Mouse (Mus musculus) neural tube, embryonic 14.5 days (tissue): ENCODE measurements around the gene Tmem262. TPM values are rescaled to one million over a fixed set of nuclear protein-coding genes. Genes with fewer than 3 reads are reported as not detected.
A peak's percentile ranks its signal among the peaks of the same experiment; 100 is the strongest.

Source experiments
- ATAC-seq: fragments of 200-750 bp; cut with Nextera tagmentation; 2 replicates; pipeline ENCODE4 v1.8.0; 2017; ENCODE audit warnings: low read depth, mild to moderate bottlenecking, moderate TSS enrichment, moderate library complexity
- H3K27ac ChIP-seq: fragments of 300-500 bp; sonication (generic); 2 replicates; pipeline ENCODE4 v1.5.1; 2014; ENCODE audit warnings: low read depth, mild to moderate bottlenecking, control low read depth, low read length, moderate library complexity, mixed read lengths
- H3K27me3 ChIP-seq: fragments of 300-500 bp; sonication (generic); 2 replicates; pipeline ENCODE4 v1.6.1; 2014; ENCODE audit warnings: low read length; ENCODE audit not compliant: control insufficient read depth, insufficient read depth
- H3K36me3 ChIP-seq: fragments of 300-500 bp; sonication (generic); 2 replicates; pipeline ENCODE4 v1.6.1; 2014; ENCODE audit warnings: low read length, mixed read lengths; ENCODE audit not compliant: control insufficient read depth, insufficient read depth
- H3K4me1 ChIP-seq: fragments of 300-500 bp; sonication (generic); 2 replicates; pipeline ENCODE4 v1.6.1; 2014; ENCODE audit warnings: low read length; ENCODE audit not compliant: control insufficient read depth, insufficient read depth
- H3K4me2 ChIP-seq: fragments of 300-500 bp; sonication (generic); 2 replicates; pipeline ENCODE4 v1.6.1; 2014; ENCODE audit warnings: mild to moderate bottlenecking, low read depth, low read length, control low read depth
- H3K4me3 ChIP-seq: fragments of 300-500 bp; sonication (generic); 2 replicates; pipeline ENCODE4 v1.5.1; 2014; ENCODE audit warnings: low read depth, low read length, control low read depth, mixed read lengths
- H3K9ac ChIP-seq: fragments of 300-500 bp; sonication (generic); replicated peaks from 2 replicates; pipeline ENCODE4 v1.6.1; 2014; ENCODE audit warnings: low read depth, mild to moderate bottlenecking, control low read depth, low read length, mixed read lengths
- H3K9me3 ChIP-seq: fragments of 300-500 bp; sonication (generic); 2 replicates; pipeline ENCODE4 v1.6.1; 2016; ENCODE audit warnings: low read length; ENCODE audit not compliant: control insufficient read depth
- WGBS: fragments of 180-500 bp; shearing (Covaris S2); extraction: QIAGEN DNeasy Blood & Tissue Kit; methylation state at CpG from one replicate; pipeline ENCODE4 v1.1.7; 2014; 5-methylcytosine and 5-hydroxymethylcytosine counted together
- polyA plus RNA-seq: library from polyadenylated mRNA; unstranded; fragments of >200 nt; fragmentation: Nextera tagmentation; extraction: Ambion mirVana; gene quantifications from 2 replicates; pipeline ENCODE4 v1.2.1, GENCODE M21; 2014

The Tmem262 gene
- polyA plus RNA-seq, 1 experiment from 2014 or later, result 0.55 TPM

DNA sequence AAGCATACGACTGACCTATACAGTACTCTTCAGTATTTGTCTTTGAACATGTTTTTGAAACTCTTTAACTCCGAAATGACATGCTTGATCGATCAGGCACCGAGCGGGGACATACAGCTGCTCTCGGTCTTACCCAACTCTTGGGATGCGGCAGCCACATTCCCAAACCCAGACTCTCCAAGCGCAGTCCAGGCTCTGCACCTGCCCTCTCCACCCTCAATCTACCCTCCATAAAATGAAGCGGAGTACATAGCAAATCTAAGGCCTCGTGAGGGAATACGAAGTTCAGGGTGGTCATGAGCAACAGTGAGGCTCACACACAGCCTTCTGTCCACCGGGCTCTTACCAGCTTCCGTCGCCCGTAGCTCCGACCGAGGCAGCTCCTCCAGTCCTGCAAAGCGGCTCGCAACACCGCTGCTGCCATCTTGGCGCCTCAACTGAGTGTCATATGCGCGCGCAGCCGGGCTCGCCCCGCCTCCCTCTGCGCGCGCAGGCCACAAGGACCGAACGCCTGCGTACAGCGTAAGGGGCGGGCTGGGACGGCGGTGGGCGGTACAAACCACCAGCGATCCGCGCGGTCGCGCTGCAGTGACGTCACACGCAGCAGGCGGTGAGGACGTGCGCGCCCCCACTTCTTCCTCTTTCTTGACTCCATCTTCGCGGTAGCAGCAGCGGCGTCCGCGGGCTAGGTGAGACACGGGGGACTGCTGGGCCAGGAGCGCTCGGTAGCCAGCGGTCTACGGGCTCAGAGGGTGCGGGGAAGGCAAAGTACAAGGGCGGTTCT is 22.3 kb upstream of the Tmem262 start, which contains the start of the genes Mrpl49 and Fau:
Gene Mrpl49, minus strand, starts transcription at position 473 of the 784 bp plus-strand sequence.
Gene Fau, plus strand, starts transcription at position 532 of the 784 bp plus-strand sequence.
- H3K27ac ChIP-seq, result peak within 1 kb of the TSS; percentile 83
- H3K36me3 ChIP-seq, result peaks cover 25% of the 10 kb centered on the region
- H3K9ac ChIP-seq, result peak within 1 kb of the TSS; percentile 79
- peak; percentile 85 for ATAC-seq
- peak within 1 kb of the TSS; percentile 83 for H3K4me2 ChIP-seq
- peaks cover 23% of the 10 kb centered on the region for H3K4me1 ChIP-seq
- 0% methylated on average over 63 of the region's 63 CpGs for WGBS
- H3K4me3 ChIP-seq, result peak within 1 kb of the TSS; percentile 78
- H3K27me3 ChIP-seq, result no peaks in the 10 kb centered on the region
- no peaks in the 10 kb centered on the region for H3K9me3 ChIP-seq

- no peaks in the 10 kb centered on the region for H3K27me3 ChIP-seq
- H3K9ac ChIP-seq, result peak overlapping the region; percentile 79
- H3K4me3 ChIP-seq, result peak overlapping the region; percentile 78
- H3K27ac ChIP-seq, result no peak overlapping the region
- WGBS, result 35% methylated on average over 5 of the region's 5 CpGs
- H3K36me3 ChIP-seq, result peaks cover 16% of the 10 kb centered on the region
- peaks cover 26% of the 10 kb centered on the region for H3K4me1 ChIP-seq
- H3K4me2 ChIP-seq, result peak overlapping the region; percentile 83
- H3K9me3 ChIP-seq, result no peaks in the 10 kb centered on the region
- no peak for ATAC-seq
These were observed 21.3 kb upstream of the Tmem262 start for GRCm38 (mm10) chr19:6058513-6058912.

- peaks cover 26% of the 10 kb centered on the region for H3K4me1 ChIP-seq
- no peak for ATAC-seq
- H3K4me3 ChIP-seq, result peak overlapping the region; percentile 78; the same call in 1 of the 2 replicates
- WGBS, result 85% methylated on average over 5 of the region's 5 CpGs
- peak overlapping the region; percentile 83 for H3K4me2 ChIP-seq
- H3K27ac ChIP-seq, result no peak overlapping the region
- no peaks in the 10 kb centered on the region for H3K9me3 ChIP-seq
- no peak overlapping the region for H3K9ac ChIP-seq
- H3K36me3 ChIP-seq, result peaks cover 11% of the 10 kb centered on the region
- no peaks in the 10 kb centered on the region for H3K27me3 ChIP-seq
These were observed 20.9 kb upstream of the Tmem262 start for GRCm38 (mm10) chr19:6058966-6059365.

- peak; percentile 70 for ATAC-seq
- Histone ChIP-seq H3K27me3 (no peaks in the 10 kb centered on the region), H3K9ac (peak within 1 kb of the TSS; percentile 87), H3K9me3 (no peaks in the 10 kb centered on the region), H3K36me3 (no peaks in the 10 kb centered on the region; the same call in 1 of the 2 replicates), H3K4me2 (peak within 1 kb of the TSS; percentile 100), H3K27ac (peak within 1 kb of the TSS; percentile 85), H3K4me1 (peaks cover 28% of the 10 kb centered on the region), H3K4me3 (peak within 1 kb of the TSS; percentile 84)
- WGBS, result under 1% methylated on average over 58 of the region's 58 CpGs
These were observed 18.8 kb upstream of the Tmem262 start, which contains the start of gene Znhit2 for GRCm38 (mm10) chr19:6061021-6061533. Znhit2 (plus strand) TSS chr19:6061192.

- no peaks in the 10 kb centered on the region for H3K9me3 ChIP-seq
- H3K9ac ChIP-seq, result peak overlapping the region; percentile 87
- H3K27ac ChIP-seq, result peak overlapping the region; percentile 85
- no peak for ATAC-seq
- peaks cover 28% of the 10 kb centered on the region for H3K4me1 ChIP-seq
- H3K36me3 ChIP-seq, result no peaks in the 10 kb centered on the region; the same call in 1 of the 2 replicates
- peak overlapping the region; percentile 84 for H3K4me3 ChIP-seq
- 1% methylated on average over 44 of the region's 44 CpGs for WGBS
- no peaks in the 10 kb centered on the region for H3K27me3 ChIP-seq
- H3K4me2 ChIP-seq, result peak overlapping the region; percentile 100
These were observed 18.1 kb upstream of the Tmem262 start for GRCm38 (mm10) chr19:6061641-6062302.

DNA sequence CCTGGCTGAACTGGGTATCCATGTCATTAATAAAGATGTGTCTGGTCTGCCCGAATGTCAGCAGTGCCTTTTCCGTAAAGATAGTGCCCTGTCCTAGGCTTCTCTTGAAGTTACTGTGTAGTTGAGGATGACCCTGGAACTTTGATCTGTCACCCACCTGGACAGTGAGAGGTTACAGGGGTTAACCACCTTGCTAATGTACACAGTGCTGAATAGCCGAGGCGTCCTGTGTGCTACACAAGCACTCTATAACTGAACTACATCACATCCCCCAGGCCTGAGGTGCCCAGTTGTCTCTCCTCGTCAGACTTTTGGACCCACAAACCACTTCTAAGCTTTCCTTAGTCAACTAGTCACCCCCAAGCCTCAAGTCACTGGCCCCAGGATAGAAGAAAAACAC is 17.4 kb upstream of the Tmem262 start:
- Histone ChIP-seq H3K4me1 (peaks cover 28% of the 10 kb centered on the region), H3K27me3 (no peaks in the 10 kb centered on the region), H3K27ac (peak overlapping the region; percentile 85; the same call in 1 of the 2 replicates), H3K36me3 (no peaks in the 10 kb centered on the region; the same call in 1 of the 2 replicates), H3K4me3 (peak overlapping the region; percentile 84), H3K4me2 (peak overlapping the region; percentile 100), H3K9ac (peak overlapping the region; percentile 87), H3K9me3 (no peaks in the 10 kb centered on the region)
- WGBS, result 71% methylated on average over 5 of the region's 5 CpGs
- ATAC-seq, result no peak

GRCm38 (mm10) chr19:6063081-6063480 is 16.8 kb upstream of the Tmem262 start:
- no peak overlapping the region for H3K27ac ChIP-seq
- H3K9me3 ChIP-seq, result no peaks in the 10 kb centered on the region
- H3K4me2 ChIP-seq, result no peak overlapping the region
- peaks cover 29% of the 10 kb centered on the region for H3K4me1 ChIP-seq
- no peak for ATAC-seq
- WGBS, result 97% methylated on average over 6 of the region's 6 CpGs
- no peak overlapping the region for H3K9ac ChIP-seq
- H3K36me3 ChIP-seq, result no peaks in the 10 kb centered on the region; the same call in 1 of the 2 replicates
- H3K4me3 ChIP-seq, result no peak overlapping the region
- no peaks in the 10 kb centered on the region for H3K27me3 ChIP-seq

GRCm38 (mm10) chr19:6066571-6066970 is 13.3 kb upstream of the Tmem262 start:
- peak overlapping the region; percentile 96 for H3K4me2 ChIP-seq
- H3K4me1 ChIP-seq, result peaks cover 26% of the 10 kb centered on the region
- H3K9ac ChIP-seq, result peak overlapping the region; percentile 57
- ATAC-seq, result peak; percentile 7
- peaks cover 11% of the 10 kb centered on the region for H3K36me3 ChIP-seq
- 31% methylated on average over 5 of the region's 5 CpGs for WGBS
- H3K4me3 ChIP-seq, result peak overlapping the region; percentile 47
- no peaks in the 10 kb centered on the region for H3K9me3 ChIP-seq
- peak overlapping the region; percentile 87 for H3K27ac ChIP-seq
- H3K27me3 ChIP-seq, result no peaks in the 10 kb centered on the region
